Mouse (Mus musculus) embryonic fibroblast, embryonic 13.5 days (primary cell): ENCODE measurements around the gene Sap25.

ENCODE experiments used
- CTCF ChIP-seq: IDR thresholded peaks from 2 replicates; pipeline ENCODE4 v1.5.1; 2011; ENCODE audit warnings: mild to moderate bottlenecking, control low read depth, low read length, moderate library complexity, borderline replicate concordance; ENCODE audit not compliant: insufficient read depth
- POLR2A ChIP-seq: IDR thresholded peaks from 2 replicates; pipeline ENCODE4 v1.6.1; 2011; ENCODE audit warnings: low read depth, mild to moderate bottlenecking, control low read depth, low read length, moderate library complexity

DNA sequence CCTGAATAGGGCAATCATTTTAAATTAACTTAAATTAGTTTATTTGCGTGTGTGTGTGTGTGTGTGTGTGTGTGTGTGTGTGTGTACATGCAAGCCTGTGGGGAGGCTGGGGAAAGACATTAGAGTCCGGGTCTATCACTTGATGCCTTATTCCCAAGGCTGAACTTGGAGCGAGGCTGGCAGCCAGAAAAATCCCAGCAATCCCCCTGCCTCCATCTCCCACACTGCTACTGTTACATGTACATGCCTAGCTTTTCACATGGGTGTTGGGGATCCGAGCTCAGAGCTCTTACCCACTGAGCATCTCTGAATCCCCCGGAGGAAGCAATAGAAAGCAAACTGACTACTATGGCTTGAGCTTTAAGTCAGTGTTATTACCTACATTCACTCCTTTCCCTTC is 31.2 kb downstream of the Sap25 start:
- no peak for TF ChIP-seq CTCF
- TF ChIP-seq POLR2A = no peak
